Mouse (Mus musculus): ENCODE measurements around the gene Epn1. TPM values are rescaled to one million over a fixed set of nuclear protein-coding genes. Genes with fewer than 3 reads are reported as not detected.
A peak's percentile ranks its signal among the peaks of the same experiment; 100 is the strongest.
"Not testable (repeated sequence)": the region's sequence is repeated elsewhere in the genome, so short reads cannot be mapped to it uniquely, and the experiment has no call there.

Gene Epn1
- polyA plus RNA-seq, 1 experiment from 2014 or later: 45.6 TPM

DNA sequence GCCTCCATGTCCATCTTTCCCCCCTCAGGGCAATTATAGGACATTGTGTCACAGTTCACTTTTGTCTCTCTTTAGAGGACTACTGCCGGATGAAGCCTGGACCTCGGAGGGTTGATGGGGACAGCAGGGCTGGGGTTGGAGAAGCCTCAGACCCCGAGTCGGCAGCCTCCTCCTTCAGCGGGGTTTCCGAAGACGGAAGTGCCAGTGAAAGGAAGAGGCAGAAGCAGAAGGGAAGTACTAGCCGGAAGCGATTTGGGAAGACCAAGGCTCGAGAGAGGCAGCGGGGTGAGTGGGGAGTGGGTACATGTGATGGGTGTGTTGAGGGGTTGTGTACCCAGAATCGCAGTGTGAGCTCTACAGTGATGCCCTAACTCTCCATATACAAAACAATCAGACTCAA, 20.6 kb upstream of the Epn1 start:
- H3K4me2 ChIP-seq: peak overlapping the region; percentile 98
- peak overlapping the region; percentile 92; the same call in 1 of the 2 replicates for H3K9ac ChIP-seq
- H3K27me3 ChIP-seq: peaks cover 51% of the 10 kb centered on the region
- H3K27ac ChIP-seq: no peak overlapping the region
- 81% methylated on average over 12 of the region's 12 CpGs for WGBS (ENCODE audit: insufficient replicate concordance)
- peaks cover 35% of the 10 kb centered on the region for H3K4me1 ChIP-seq (replicated peaks)
- H3K36me3 ChIP-seq: peaks cover 4% of the 10 kb centered on the region; the same call in 1 of the 2 replicates
- ATAC-seq (ENCODE audit: low read depth): no peak
- no peak overlapping the region for H3K4me3 ChIP-seq (replicated peaks)
- no peaks in the 10 kb centered on the region for H3K9me3 ChIP-seq (replicated peaks)
- DNase-seq: no peak

DNA sequence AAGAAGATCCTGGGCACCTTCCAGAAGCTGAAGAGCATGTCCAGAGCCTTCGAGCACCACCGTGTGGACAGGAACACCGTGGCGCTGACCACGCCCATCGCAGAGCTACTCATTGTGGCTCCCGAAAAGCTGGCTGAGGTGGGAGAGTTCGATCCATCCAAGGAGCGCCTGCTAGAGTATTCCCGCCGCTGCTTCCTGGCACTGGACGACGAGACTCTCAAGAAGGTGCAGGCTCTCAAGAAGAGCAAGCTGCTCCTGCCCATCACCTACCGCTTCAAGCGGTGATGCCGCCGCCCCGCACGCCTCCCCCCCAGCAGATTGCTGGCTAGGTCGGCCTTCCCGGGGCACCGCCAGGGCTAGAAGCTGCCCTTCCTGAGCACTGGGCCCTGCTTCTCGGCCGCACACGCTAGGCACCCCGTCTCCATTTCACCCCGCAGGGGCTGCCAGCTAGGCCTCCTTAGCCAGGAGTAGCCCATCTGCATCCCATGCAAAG, 19.8 kb upstream of the Epn1 start:
- H3K4me2 ChIP-seq: peak overlapping the region; percentile 98
- H3K4me3 ChIP-seq (replicated peaks): peak overlapping the region; percentile 82
- DNase-seq (peak; percentile 76), ATAC-seq (ENCODE audit: low read depth) (no peak)
- peak overlapping the region; percentile 99 for H3K27ac ChIP-seq
- H3K9ac ChIP-seq: peak overlapping the region; percentile 92
- peaks cover 5% of the 10 kb centered on the region; the same call in 1 of the 2 replicates for H3K36me3 ChIP-seq
- 3% methylated on average over 27 of the region's 27 CpGs for WGBS (ENCODE audit: insufficient replicate concordance)
- peaks cover 42% of the 10 kb centered on the region for H3K4me1 ChIP-seq (replicated peaks)
- no peaks in the 10 kb centered on the region for H3K9me3 ChIP-seq (replicated peaks)
- H3K27me3 ChIP-seq: peaks cover 42% of the 10 kb centered on the region

DNA sequence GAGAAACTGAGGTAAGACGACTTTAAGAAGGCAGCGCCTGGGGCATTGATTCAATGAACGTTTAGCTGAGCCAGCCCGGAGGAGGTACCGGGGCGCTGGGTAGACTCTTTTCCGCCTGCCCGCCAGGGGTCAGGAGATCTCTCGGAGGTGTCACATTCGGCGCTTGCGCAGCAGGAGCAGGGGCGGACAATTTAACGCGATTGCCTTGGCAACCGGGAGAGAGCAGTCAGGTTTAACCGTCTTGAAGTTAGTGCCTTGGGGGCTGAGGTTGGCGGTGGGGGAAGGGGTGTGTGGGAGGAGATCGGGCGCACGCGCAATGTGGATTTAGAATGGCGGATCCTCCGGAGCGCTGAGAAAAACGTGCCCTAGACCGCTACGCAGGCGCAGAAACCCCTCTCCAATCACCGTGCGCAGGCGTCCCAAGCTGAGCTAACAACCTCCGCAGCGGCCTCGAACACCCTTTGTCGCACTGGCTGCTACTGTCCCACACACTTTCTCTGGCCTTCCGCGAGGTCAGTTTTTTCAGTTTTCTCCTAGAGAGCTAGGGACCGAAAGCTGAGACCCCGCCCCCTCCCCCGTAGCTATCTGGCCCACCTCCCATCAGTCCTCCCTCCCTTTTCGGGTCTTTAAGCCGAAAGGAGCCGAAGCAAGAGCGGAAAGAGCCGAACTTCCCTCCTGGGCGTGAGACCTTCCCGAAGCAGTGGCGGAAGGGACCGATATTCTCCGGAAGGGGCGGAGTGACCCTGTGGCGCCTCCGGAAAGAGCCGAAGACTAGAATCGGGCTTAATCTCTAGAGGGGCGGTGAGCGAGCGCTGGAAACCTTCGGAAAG, 18.9 kb upstream of the Epn1 start:
- H3K4me1 ChIP-seq (replicated peaks): peaks cover 50% of the 10 kb centered on the region
- ATAC-seq (ENCODE audit: low read depth) (peak; percentile 83), DNase-seq (peak; percentile 94)
- peak overlapping the region; percentile 99 for H3K27ac ChIP-seq
- under 1% methylated on average over 60 of the region's 60 CpGs for WGBS (ENCODE audit: insufficient replicate concordance)
- peak overlapping the region; percentile 92 for H3K9ac ChIP-seq
- H3K27me3 ChIP-seq: peaks cover 34% of the 10 kb centered on the region
- peaks cover 14% of the 10 kb centered on the region for H3K36me3 ChIP-seq
- peak overlapping the region; percentile 82 for H3K4me3 ChIP-seq (replicated peaks)
- H3K9me3 ChIP-seq (replicated peaks): no peaks in the 10 kb centered on the region
- H3K4me2 ChIP-seq: peak overlapping the region; percentile 98

DNA sequence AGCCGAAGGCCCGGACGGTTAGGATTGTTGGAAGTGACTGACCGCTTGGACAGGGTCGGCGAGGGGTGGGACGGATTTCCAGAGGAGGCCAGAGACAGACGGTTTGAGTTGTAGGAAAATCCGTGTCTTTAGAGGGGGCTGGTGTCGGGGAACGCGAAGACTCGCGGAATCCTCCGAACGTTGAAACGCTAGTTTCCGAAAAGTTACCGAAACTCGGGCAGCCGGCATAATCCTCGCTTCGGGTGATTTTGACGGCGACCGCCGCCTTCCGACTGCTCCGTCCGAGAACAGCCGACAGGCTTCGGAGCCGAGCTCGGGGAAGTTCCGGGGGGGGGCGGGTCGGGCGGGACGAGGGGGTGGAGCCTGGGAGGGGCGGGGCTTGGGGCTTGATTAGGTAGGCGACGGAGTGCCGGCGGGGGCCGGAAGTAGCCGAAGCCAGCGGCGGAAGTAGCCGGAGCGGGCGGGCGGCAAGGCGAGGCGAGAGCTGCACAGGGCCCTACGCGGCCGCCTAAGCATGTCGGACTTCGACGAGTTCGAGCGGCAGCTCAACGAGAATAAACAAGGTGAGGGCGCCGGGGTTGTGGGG, 18.2 kb upstream of the Epn1 start, which contains the start of gene U2af2:
Gene U2af2 (plus strand): TSS at position 370 of the 586 bp plus-strand sequence.
- DNase-seq (peak; percentile 88), ATAC-seq (ENCODE audit: low read depth) (peak; percentile 78)
- peak within 1 kb of the TSS; percentile 82 for H3K4me3 ChIP-seq (replicated peaks)
- H3K9ac ChIP-seq: peak within 1 kb of the TSS; percentile 92
- H3K27ac ChIP-seq: peak within 1 kb of the TSS; percentile 99
- peaks cover 21% of the 10 kb centered on the region for H3K36me3 ChIP-seq
- no peaks in the 10 kb centered on the region for H3K9me3 ChIP-seq (replicated peaks)
- H3K27me3 ChIP-seq: peaks cover 27% of the 10 kb centered on the region
- WGBS (ENCODE audit: insufficient replicate concordance): under 1% methylated on average over 65 of the region's 65 CpGs
- peaks cover 56% of the 10 kb centered on the region for H3K4me1 ChIP-seq (replicated peaks)
- peak within 1 kb of the TSS; percentile 98 for H3K4me2 ChIP-seq

DNA sequence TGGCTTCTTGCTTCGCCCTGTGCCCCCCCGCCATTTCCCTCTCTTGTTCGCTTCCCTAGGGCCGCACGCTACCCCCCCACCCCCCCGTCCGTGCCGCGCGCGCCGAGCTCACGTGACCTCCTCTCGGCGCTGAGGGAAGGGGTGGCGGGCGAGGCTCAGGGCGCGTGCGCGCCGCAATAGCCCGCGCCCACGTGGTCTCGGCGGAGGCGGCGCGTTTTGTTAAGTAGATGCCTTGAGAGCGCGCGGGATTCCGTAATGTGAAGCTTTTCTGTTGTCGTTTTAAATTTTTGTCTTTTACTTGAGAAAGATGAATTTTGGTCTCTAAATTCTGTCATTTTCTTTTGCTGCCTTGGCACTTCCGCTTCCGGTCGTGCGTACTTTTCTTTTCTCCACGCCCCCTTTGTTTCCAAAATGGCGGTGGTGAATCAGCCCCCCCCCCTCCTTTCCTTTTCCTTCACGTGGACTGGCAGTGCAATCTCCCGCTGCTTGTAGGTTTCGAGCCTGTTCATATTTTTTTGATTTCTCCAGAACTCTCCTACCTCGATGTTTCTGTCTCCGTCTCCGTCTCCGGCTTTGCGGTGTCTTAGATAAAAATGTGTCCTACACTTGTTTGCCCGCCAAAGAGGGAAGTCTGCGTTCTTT, 17.6 kb upstream of the Epn1 start:
- peaks cover 27% of the 10 kb centered on the region for H3K36me3 ChIP-seq
- peaks cover 21% of the 10 kb centered on the region for H3K27me3 ChIP-seq
- ATAC-seq (ENCODE audit: low read depth): peak; percentile 63
- peaks cover 59% of the 10 kb centered on the region for H3K4me1 ChIP-seq (replicated peaks)
- peak overlapping the region; percentile 92 for H3K9ac ChIP-seq
- no peak for DNase-seq
- under 1% methylated on average over 51 of the region's 51 CpGs for WGBS (ENCODE audit: insufficient replicate concordance)
- no peaks in the 10 kb centered on the region for H3K9me3 ChIP-seq (replicated peaks)
- peak overlapping the region; percentile 99 for H3K27ac ChIP-seq
- peak overlapping the region; percentile 98 for H3K4me2 ChIP-seq
- H3K4me3 ChIP-seq (replicated peaks): peak overlapping the region; percentile 82

DNA sequence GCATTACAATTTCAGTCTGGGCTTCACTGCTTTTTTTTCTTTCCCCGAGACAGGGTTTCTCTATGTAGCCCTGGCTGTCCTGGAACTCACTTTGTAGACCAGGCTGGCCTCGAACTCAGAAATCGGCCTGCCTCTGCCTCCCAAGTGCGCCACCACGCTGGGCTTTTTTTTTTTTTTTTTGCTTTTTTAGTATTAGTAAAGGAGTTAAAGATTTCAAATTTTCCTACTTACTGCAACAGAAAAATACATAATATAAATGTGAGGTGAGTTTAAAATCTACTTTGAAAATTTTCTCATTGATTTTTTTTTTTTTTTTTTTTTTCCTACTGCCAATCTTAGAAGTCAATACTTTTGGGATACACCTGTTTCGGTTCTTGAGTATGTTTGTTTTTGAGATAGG, 15.1 kb upstream of the Epn1 start:
- H3K27ac ChIP-seq: no peak overlapping the region
- H3K4me3 ChIP-seq (replicated peaks): peak overlapping the region; percentile 82

DNA sequence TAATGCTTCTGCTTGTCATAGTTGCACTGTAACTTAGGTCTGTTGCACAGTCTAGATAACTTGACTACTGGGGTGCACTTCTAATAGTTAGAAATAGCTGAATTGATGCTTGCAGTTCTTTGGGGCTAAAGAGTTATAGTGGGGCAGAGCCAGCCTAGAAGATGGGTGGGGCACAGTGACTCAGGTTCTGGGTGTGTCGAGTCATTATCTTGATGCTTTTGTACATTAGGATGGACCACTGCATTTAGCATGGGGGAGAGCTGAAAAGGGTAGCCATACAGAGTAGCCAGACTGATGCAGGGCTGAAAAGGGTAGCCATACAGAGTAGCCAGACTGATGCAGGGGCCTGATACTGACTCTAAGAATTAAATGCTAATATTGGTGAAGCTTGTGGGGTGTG, 6.4 kb upstream of the Epn1 start:
- H3K4me2 ChIP-seq: peak overlapping the region; percentile 59
- H3K4me3 ChIP-seq (replicated peaks): peak overlapping the region; percentile 25
- peak overlapping the region; percentile 64 for H3K9ac ChIP-seq
- H3K36me3 ChIP-seq: peaks cover 99% of the 10 kb centered on the region
- ATAC-seq (ENCODE audit: low read depth) (peak; percentile 78), DNase-seq (peak; percentile 66)
- no peaks in the 10 kb centered on the region for H3K9me3 ChIP-seq (replicated peaks)
- peak overlapping the region; percentile 89 for H3K27ac ChIP-seq
- H3K27me3 ChIP-seq: no peaks in the 10 kb centered on the region
- peaks cover 70% of the 10 kb centered on the region for H3K4me1 ChIP-seq (replicated peaks)
- 7% methylated on average over 1 of the region's 1 CpGs for WGBS (ENCODE audit: insufficient replicate concordance)

More for the DNA sequence above, 15.1 kb upstream of the Epn1 start:
- WGBS (ENCODE audit: insufficient replicate concordance): 79% methylated on average over 6 of the region's 6 CpGs
- Histone ChIP-seq H3K4me2 (peak overlapping the region; percentile 98), H3K9ac (peak overlapping the region; percentile 92; the same call in 1 of the 2 replicates), H3K36me3 (peaks cover 51% of the 10 kb centered on the region), H3K27me3 (no peaks in the 10 kb centered on the region), H3K9me3 (replicated peaks) (no peaks in the 10 kb centered on the region), H3K4me1 (replicated peaks) (peaks cover 56% of the 10 kb centered on the region)
- DNase-seq (no peak), ATAC-seq (ENCODE audit: low read depth) (no peak)

DNA sequence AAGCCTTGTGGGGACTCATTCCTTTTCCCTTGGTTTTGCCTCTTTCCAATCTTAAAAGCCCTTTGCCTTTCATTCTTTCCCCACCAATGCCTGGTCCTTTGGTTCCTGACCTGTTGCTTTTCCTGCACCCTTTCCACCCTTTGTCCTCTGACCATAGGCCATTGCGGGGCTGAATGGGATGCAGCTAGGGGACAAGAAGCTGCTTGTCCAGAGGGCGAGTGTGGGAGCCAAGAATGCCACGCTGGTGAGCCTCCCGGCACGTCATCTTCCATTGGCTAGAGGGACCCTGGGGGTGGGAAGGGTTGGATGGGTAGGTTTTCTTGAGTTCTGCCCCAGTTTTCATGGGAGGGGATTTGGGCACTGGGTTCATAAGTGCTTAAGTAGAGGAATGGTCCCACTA, 5.1 kb upstream of the Epn1 start:
- DNase-seq (no peak), ATAC-seq (ENCODE audit: low read depth) (no peak)
- no peaks in the 10 kb centered on the region for H3K27me3 ChIP-seq
- H3K9ac ChIP-seq: 0 out of 2 replicates have a peak overlapping the region, but pooled peaks have one; percentile 29
- peak overlapping the region; percentile 64 for H3K27ac ChIP-seq
- H3K4me2 ChIP-seq: 0 out of 2 replicates have a peak overlapping the region, but pooled peaks have one; percentile 3
- H3K9me3 ChIP-seq (replicated peaks): no peaks in the 10 kb centered on the region
- H3K4me1 ChIP-seq (replicated peaks): peaks cover 73% of the 10 kb centered on the region
- H3K4me3 ChIP-seq (replicated peaks): no peak overlapping the region
- peaks cover 92% of the 10 kb centered on the region for H3K36me3 ChIP-seq
- 87% methylated on average over 5 of the region's 5 CpGs for WGBS (ENCODE audit: insufficient replicate concordance)

DNA sequence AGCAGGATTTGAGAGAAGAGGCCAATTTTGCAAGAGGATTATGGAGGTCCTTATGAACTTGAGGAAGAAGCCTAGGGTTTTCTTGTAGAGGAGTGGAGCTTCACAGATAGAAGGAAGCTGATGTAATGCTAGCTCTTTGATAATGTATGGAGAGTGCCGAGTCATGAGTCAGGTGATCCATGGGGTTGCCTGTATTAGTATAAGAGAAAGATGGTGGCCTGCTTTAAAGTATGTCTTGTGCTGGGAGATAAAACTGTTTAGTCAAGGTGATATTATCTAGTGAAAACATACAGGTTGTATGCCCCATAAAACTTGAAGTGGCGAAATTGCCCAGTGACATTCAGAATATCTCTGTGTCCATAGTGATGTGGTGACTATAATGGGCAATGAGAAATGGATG, 3.1 kb upstream of the Epn1 start:
- 41% methylated on average over 2 of the region's 2 CpGs for WGBS (ENCODE audit: insufficient replicate concordance)
- peak overlapping the region; percentile 34 for H3K4me2 ChIP-seq
- peak overlapping the region; percentile 83 for H3K27ac ChIP-seq
- no peaks in the 10 kb centered on the region for H3K27me3 ChIP-seq
- H3K9ac ChIP-seq: 0 out of 2 replicates have a peak overlapping the region, but pooled peaks have one; percentile 14
- H3K4me1 ChIP-seq (replicated peaks): peaks cover 71% of the 10 kb centered on the region
- H3K36me3 ChIP-seq: peaks cover 74% of the 10 kb centered on the region
- H3K4me3 ChIP-seq (replicated peaks): no peak overlapping the region
- DNase-seq: peak; percentile 50
- ATAC-seq (ENCODE audit: low read depth): peak; percentile 17; the same call in 1 of the 2 replicates
- no peaks in the 10 kb centered on the region for H3K9me3 ChIP-seq (replicated peaks)

DNA sequence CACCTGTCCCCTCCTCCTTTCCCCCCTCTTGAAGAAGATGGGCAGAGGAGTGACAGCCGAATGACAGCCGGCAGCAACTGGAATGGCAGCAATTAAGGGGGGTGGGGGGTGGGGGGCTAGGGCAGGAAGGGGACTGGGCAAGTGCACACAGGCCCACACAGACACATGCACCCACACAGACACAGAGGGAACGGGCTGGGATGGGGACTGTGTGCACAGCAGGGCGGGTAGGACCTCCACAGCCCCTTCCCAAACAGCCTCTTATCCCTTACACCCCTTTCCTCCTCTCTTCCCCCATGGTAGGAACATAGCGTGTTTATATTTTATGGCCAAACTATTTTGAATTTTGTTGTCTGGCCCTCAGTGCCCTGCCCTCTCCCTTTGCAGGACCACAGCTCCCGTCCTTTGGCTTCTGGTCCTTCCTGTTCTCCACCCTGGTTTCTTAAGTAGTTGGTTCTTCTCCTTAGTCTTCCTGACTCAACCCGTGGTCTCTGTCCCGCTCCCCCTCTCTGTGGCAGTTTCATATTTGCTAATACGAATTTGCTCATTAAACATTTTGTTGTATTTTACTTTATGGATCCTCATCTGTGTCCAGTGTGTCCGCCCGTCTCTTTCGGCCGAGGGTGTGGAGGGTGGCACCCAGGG, 548 bp upstream of the Epn1 start:
- Histone ChIP-seq H3K4me3 (replicated peaks) (peak overlapping the region; percentile 90), H3K4me2 (peak overlapping the region; percentile 84), H3K9ac (peak overlapping the region; percentile 98), H3K27ac (peak overlapping the region; percentile 95), H3K4me1 (replicated peaks) (peaks cover 71% of the 10 kb centered on the region), H3K36me3 (peaks cover 72% of the 10 kb centered on the region)
- DNase-seq; H3K9me3 ChIP-seq (replicated peaks); ATAC-seq (ENCODE audit: low read depth); H3K27me3 ChIP-seq: not testable (repeated sequence)
- 36% methylated on average over 9 of the region's 13 CpGs for WGBS (ENCODE audit: insufficient replicate concordance)

All from liver, embryonic 13.5 days (tissue).